In genomic region chr2:154399325-154399724, GRCm38 (mm10) we compare ENCODE assay signal across 12 mouse cellular contexts. TPM values are rescaled to one million over a fixed set of nuclear protein-coding genes. Genes with fewer than 3 reads are reported as not detected.
DNase-seq lines count a peak whose midpoint lies in the region; ATAC-seq and TF ChIP-seq lines count a peak whose summit lies in the region.
"Had no signal": no experiment of that assay in that cellular context is flagged by ENCODE, and none has a peak within 500 bp of the region (broad histone marks: within the 10 kb centered on the region; RNA-seq: fewer than 3 reads in every experiment).

No protein-coding gene starts in this region.

- peaks cover 47% of the 10 kb centered on the region for H3K4me1 ChIP-seq in heart, embryonic 16.5 days (ENCODE audit: control insufficient read depth, insufficient read depth, low read length)
- H3K4me1 ChIP-seq in midbrain, postnatal 0 days (ENCODE audit: insufficient read depth, low read length): no peaks in the 10 kb centered on the region
- H3K4me1 ChIP-seq in midbrain, embryonic 15.5 days: no peaks in the 10 kb centered on the region
- H3K4me1 ChIP-seq in forebrain, embryonic 16.5 days (replicated peaks; ENCODE audit: control insufficient read depth, insufficient read depth, low read length): peaks cover 9% of the 10 kb centered on the region
- H3K4me1 ChIP-seq in neural tube, embryonic 14.5 days (ENCODE audit: control insufficient read depth, insufficient read depth, low read length): no peaks in the 10 kb centered on the region

- 74% methylated on average over 2 of the region's 2 CpGs for WGBS in heart, embryonic 16.5 days
- 67% methylated on average over 2 of the region's 2 CpGs for WGBS in midbrain, postnatal 0 days
- WGBS in midbrain, embryonic 15.5 days: 63% methylated on average over 2 of the region's 2 CpGs
- 38% methylated on average over 2 of the region's 2 CpGs for WGBS in forebrain, embryonic 16.5 days
- 69% methylated on average over 2 of the region's 2 CpGs for WGBS in neural tube, embryonic 14.5 days

- H3K4me2 ChIP-seq in heart, embryonic 16.5 days (ENCODE audit: low read depth, low read length): no peak overlapping the region
- no peak overlapping the region for H3K4me2 ChIP-seq in midbrain, postnatal 0 days (ENCODE audit: low read depth, low read length, poor library complexity, severe bottlenecking)
- H3K4me2 ChIP-seq in midbrain, embryonic 15.5 days: no peak overlapping the region
- no peak overlapping the region for H3K4me2 ChIP-seq in forebrain, embryonic 16.5 days (ENCODE audit: low read length)
- H3K4me2 ChIP-seq in neural tube, embryonic 14.5 days (ENCODE audit: low read depth, low read length): no peak overlapping the region
- H3K4me2 ChIP-seq: midbrain, embryonic 13.5 days had no signal

- peaks cover 25% of the 10 kb centered on the region for H3K36me3 ChIP-seq in heart, embryonic 16.5 days (ENCODE audit: control insufficient read depth, insufficient read depth)
- H3K36me3 ChIP-seq in midbrain, postnatal 0 days (ENCODE audit: insufficient read depth, low read length): peaks cover 13% of the 10 kb centered on the region; the same call in 1 of the 2 replicates
- no peaks in the 10 kb centered on the region for H3K36me3 ChIP-seq in midbrain, embryonic 15.5 days (replicated peaks)
- no peaks in the 10 kb centered on the region for H3K36me3 ChIP-seq in forebrain, embryonic 16.5 days (ENCODE audit: control insufficient read depth, insufficient read depth)
- H3K36me3 ChIP-seq in neural tube, embryonic 14.5 days (ENCODE audit: control insufficient read depth, insufficient read depth, low read length): no peaks in the 10 kb centered on the region
- H3K36me3 ChIP-seq: midbrain, embryonic 13.5 days had no signal

- no peak overlapping the region for H3K4me3 ChIP-seq in heart, embryonic 16.5 days (ENCODE audit: low read length)
- no peak overlapping the region for H3K4me3 ChIP-seq in midbrain, postnatal 0 days (ENCODE audit: low read depth, low read length)
- no peak overlapping the region for H3K4me3 ChIP-seq in midbrain, embryonic 15.5 days
- no peak overlapping the region for H3K4me3 ChIP-seq in forebrain, embryonic 16.5 days (replicated peaks; ENCODE audit: low read length)
- H3K4me3 ChIP-seq in neural tube, embryonic 14.5 days (ENCODE audit: low read depth, low read length): no peak overlapping the region
- H3K4me3 ChIP-seq: midbrain, embryonic 13.5 days had no signal

- no peaks in the 10 kb centered on the region for H3K27me3 ChIP-seq in heart, embryonic 16.5 days (ENCODE audit: control insufficient read depth, insufficient read depth, low read length)
- H3K27me3 ChIP-seq in midbrain, postnatal 0 days (ENCODE audit: insufficient read depth, low read length): no peaks in the 10 kb centered on the region
- no peaks in the 10 kb centered on the region for H3K27me3 ChIP-seq in midbrain, embryonic 15.5 days (replicated peaks)
- no peaks in the 10 kb centered on the region for H3K27me3 ChIP-seq in forebrain, embryonic 16.5 days (replicated peaks; ENCODE audit: control insufficient read depth, insufficient read depth, low read length)
- H3K27me3 ChIP-seq in neural tube, embryonic 14.5 days (ENCODE audit: control insufficient read depth, insufficient read depth, low read length): no peaks in the 10 kb centered on the region
- H3K27me3 ChIP-seq: midbrain, embryonic 13.5 days had no signal

- no peaks in the 10 kb centered on the region for H3K9me3 ChIP-seq in heart, embryonic 16.5 days (replicated peaks; ENCODE audit: control insufficient read depth, low read length)
- H3K9me3 ChIP-seq in midbrain, postnatal 0 days (ENCODE audit: low read length): no peaks in the 10 kb centered on the region
- no peaks in the 10 kb centered on the region for H3K9me3 ChIP-seq in midbrain, embryonic 15.5 days
- no peaks in the 10 kb centered on the region for H3K9me3 ChIP-seq in forebrain, embryonic 16.5 days (ENCODE audit: control insufficient read depth, low read length)
- no peaks in the 10 kb centered on the region for H3K9me3 ChIP-seq in neural tube, embryonic 14.5 days (ENCODE audit: control insufficient read depth, low read length)
- H3K9me3 ChIP-seq: midbrain, embryonic 13.5 days had no signal

- no peak for ATAC-seq in heart, embryonic 16.5 days (replicated peaks; ENCODE audit: extremely low read depth, insufficient read depth, low FRiP score)
- ATAC-seq in midbrain, postnatal 0 days (ENCODE audit: low FRiP score): peak; percentile 54; the same call in 1 of the 2 replicates
- no peak for ATAC-seq in midbrain, embryonic 15.5 days (replicated peaks)
- peak; percentile 88 for ATAC-seq in forebrain, embryonic 16.5 days
- ATAC-seq in neural tube, embryonic 14.5 days (ENCODE audit: low read depth): no peak
- ATAC-seq in monocyte, adult 5-6 weeks (replicated peaks; ENCODE audit: insufficient number of reproducible peaks, low FRiP score, low TSS enrichment, poor library complexity, severe bottlenecking): no peak
- ATAC-seq: midbrain, embryonic 13.5 days had no signal

- H3K27ac ChIP-seq in heart, embryonic 16.5 days (ENCODE audit: low read length): 0 out of 2 replicates have a peak overlapping the region, but pooled peaks have one; percentile 5
- H3K27ac ChIP-seq in midbrain, postnatal 0 days (ENCODE audit: low read depth, low read length): no peak overlapping the region; the same call in 1 of the 2 replicates
- H3K27ac ChIP-seq in midbrain, embryonic 15.5 days: no peak overlapping the region
- 0 out of 2 replicates have a peak overlapping the region, but pooled peaks have one; percentile 4 for H3K27ac ChIP-seq in forebrain, embryonic 16.5 days (ENCODE audit: low read length)
- H3K27ac ChIP-seq in neural tube, embryonic 14.5 days (ENCODE audit: low read depth, low read length): peak overlapping the region; percentile 6; the same call in 1 of the 2 replicates
- H3K27ac ChIP-seq: midbrain, embryonic 13.5 days had no signal

- DNase-seq in heart, adult 9 months (ENCODE audit: low spot score in 2 of 2): no peak
- DNase-seq in midbrain, postnatal 0 days (ENCODE audit: low spot score): peak; percentile 72
- DNase-seq: cerebellum, postnatal 14 days; heart, postnatal 14 days; kidney, adult 8-10 months; lung, postnatal 10 days had no signal

- H3K9ac ChIP-seq in heart, embryonic 16.5 days (ENCODE audit: low read length): no peak overlapping the region
- no peak overlapping the region for H3K9ac ChIP-seq in midbrain, postnatal 0 days (replicated peaks; ENCODE audit: low read length, poor library complexity, severe bottlenecking)
- H3K9ac ChIP-seq in midbrain, embryonic 15.5 days: no peak overlapping the region
- no peak overlapping the region for H3K9ac ChIP-seq in forebrain, embryonic 16.5 days (replicated peaks; ENCODE audit: low read depth, low read length)
- H3K9ac ChIP-seq in neural tube, embryonic 14.5 days (replicated peaks; ENCODE audit: low read depth, low read length): no peak overlapping the region
- H3K9ac ChIP-seq: midbrain, embryonic 13.5 days had no signal

- TF ChIP-seq CTCF in midbrain, postnatal 0 days (IDR thresholded peaks at IDR 0.05): no peak

RNA-seq across cellular contexts. Expression of gene Snta1, which starts 8.6 kb away (rescaled TPM):
- polyA plus RNA-seq in heart, embryonic 16.5 days (2015; fragmentation: Nextera tagmentation; extraction: Ambion mirVana): 57.8 and 61.8 TPM in 2 replicates
- 28.0 and 32.0 TPM in 2 replicates for total RNA-seq in midbrain, postnatal 0 days (2014; rRNA removed)
- polyA plus RNA-seq in midbrain, postnatal 0 days (2015; fragmentation: Nextera tagmentation; extraction: Ambion mirVana): 15.4 and 15.8 TPM in 2 replicates
- 10.2 and 13.2 TPM in 2 replicates for polyA plus RNA-seq in midbrain, embryonic 15.5 days (2015; fragmentation: Nextera tagmentation; extraction: Ambion mirVana)
- polyA plus RNA-seq in forebrain, embryonic 16.5 days (2015; fragmentation: Nextera tagmentation; extraction: Ambion mirVana): 10.0 and 10.4 TPM in 2 replicates
- 4.4 and 5.1 TPM in 2 replicates for polyA plus RNA-seq in neural tube, embryonic 14.5 days (2014; fragmentation: Nextera tagmentation; extraction: Ambion mirVana)
- 4.8 to 10.8 TPM (median 4.9 TPM) in 3 replicates for total RNA-seq in monocyte, adult 5-6 weeks (2017)

RNA-seq across cellular contexts. Expression of gene Cdk5rap1, which starts 26.5 kb away (rescaled TPM):
- polyA plus RNA-seq in heart, embryonic 16.5 days (2015; fragmentation: Nextera tagmentation; extraction: Ambion mirVana): 15.4 and 20.0 TPM in 2 replicates
- 10.8 and 12.4 TPM in 2 replicates for total RNA-seq in midbrain, postnatal 0 days (2014; rRNA removed)
- 5.4 and 6.2 TPM in 2 replicates for polyA plus RNA-seq in midbrain, postnatal 0 days (2015; fragmentation: Nextera tagmentation; extraction: Ambion mirVana)
- polyA plus RNA-seq in midbrain, embryonic 15.5 days (2015; fragmentation: Nextera tagmentation; extraction: Ambion mirVana): 14.0 and 16.5 TPM in 2 replicates
- 16.2 and 16.7 TPM in 2 replicates for polyA plus RNA-seq in forebrain, embryonic 16.5 days (2015; fragmentation: Nextera tagmentation; extraction: Ambion mirVana)
- polyA plus RNA-seq in neural tube, embryonic 14.5 days (2014; fragmentation: Nextera tagmentation; extraction: Ambion mirVana): 7.1 and 10.5 TPM in 2 replicates
- 8.5 to 13.1 TPM (median 9.7 TPM) in 3 replicates for total RNA-seq in monocyte, adult 5-6 weeks (2017)

RNA-seq across cellular contexts. Expression of gene Cbfa2t2, which starts 37.0 kb away (rescaled TPM):
- 28.5 and 29.7 TPM in 2 replicates for polyA plus RNA-seq in heart, embryonic 16.5 days (2015; fragmentation: Nextera tagmentation; extraction: Ambion mirVana)
- 53.2 and 57.8 TPM in 2 replicates for total RNA-seq in midbrain, postnatal 0 days (2014; rRNA removed)
- polyA plus RNA-seq in midbrain, postnatal 0 days (2015; fragmentation: Nextera tagmentation; extraction: Ambion mirVana): 30.0 and 31.3 TPM in 2 replicates
- polyA plus RNA-seq in midbrain, embryonic 15.5 days (2015; fragmentation: Nextera tagmentation; extraction: Ambion mirVana): 55.8 and 59.3 TPM in 2 replicates
- polyA plus RNA-seq in forebrain, embryonic 16.5 days (2015; fragmentation: Nextera tagmentation; extraction: Ambion mirVana): 73.3 and 83.6 TPM in 2 replicates
- polyA plus RNA-seq in neural tube, embryonic 14.5 days (2014; fragmentation: Nextera tagmentation; extraction: Ambion mirVana): 48.8 and 51.2 TPM in 2 replicates
- 9.8 to 18.5 TPM (median 11.9 TPM) in 3 replicates for total RNA-seq in monocyte, adult 5-6 weeks (2017)

Comparison
In these comparisons a context has a peak if more than half of its experiments do, and no peak if none do; other contexts are left out.
1. ATAC-seq: peak in midbrain, postnatal 0 days (single experiment) and forebrain, embryonic 16.5 days (single experiment); none in heart, embryonic 16.5 days (single experiment), midbrain, embryonic 15.5 days (single experiment), neural tube, embryonic 14.5 days (single experiment) and monocyte, adult 5-6 weeks (single experiment).
2. H3K27ac ChIP-seq: peak in heart, embryonic 16.5 days (single experiment), forebrain, embryonic 16.5 days (single experiment) and neural tube, embryonic 14.5 days (single experiment); none in midbrain, postnatal 0 days (single experiment) and midbrain, embryonic 15.5 days (single experiment).